Mouse (Mus musculus): ENCODE results near the gene Olfr571.

GRCm38 (mm10) chr7:102924109-102924508, 6.8 kb upstream of the Olfr571 start, which contains the start of gene Olfr572:
- TF ChIP-seq CTCF (IDR thresholded peaks at IDR 0.05; ENCODE audit: extremely low read depth, insufficient read depth, low read length), result no peak
- no peak for TF ChIP-seq POLR2A (IDR thresholded peaks at IDR 0.05; ENCODE audit: extremely low read depth, insufficient read depth, low read length)
